Mouse (Mus musculus) ES-E14 (cell line): ENCODE results near the gene Abhd17b. TPM values are rescaled to one million over a fixed set of nuclear protein-coding genes. Genes with fewer than 3 reads are reported as not detected.

ENCODE experiments used
- DNase-seq: peaks from one replicate; pipeline ENCODE4 v3.0.0-alpha.2; 2013; ENCODE audit warnings: low read depth, low spot score
- H3K27ac ChIP-seq: 2 replicates; pipeline ENCODE4 v1.5.1; 2012; ENCODE audit warnings: low read depth, mild to moderate bottlenecking, low read length, moderate library complexity, mixed read lengths; ENCODE audit not compliant: poor library complexity, insufficient read depth, severe bottlenecking
- H3K36me3 ChIP-seq: 2 replicates; pipeline ENCODE4 v1.6.1; 2012; ENCODE audit warnings: mild to moderate bottlenecking, low read length, moderate library complexity, mixed read lengths; ENCODE audit not compliant: control insufficient read depth, poor library complexity, insufficient read depth, severe bottlenecking
- H3K4me1 ChIP-seq, 2 experiments: fragments of 150-350 bp in 1 of 2; sonication (generic) in 1 of 2; 2 replicates each; pipeline ENCODE4 v1.6.1; 2012; ENCODE audit warnings: low read length in 2 of 2, mild to moderate bottlenecking in 1 of 2, mixed read lengths in 1 of 2; ENCODE audit not compliant: control insufficient read depth in 2 of 2, insufficient read depth in 2 of 2, poor library complexity in 1 of 2
- H3K4me3 ChIP-seq, 2 experiments: fragments of 150-350 bp in 1 of 2; sonication (generic) in 1 of 2; 2 replicates each; pipeline ENCODE4 v1.5.1; 2012; ENCODE audit warnings: low read length in 2 of 2, low read depth in 1 of 2, mild to moderate bottlenecking in 1 of 2, mixed read lengths in 1 of 2; ENCODE audit not compliant: insufficient read depth in 1 of 2, poor library complexity in 1 of 2, severe bottlenecking in 1 of 2
- H3K9ac ChIP-seq: 2 replicates; pipeline ENCODE4 v1.6.1; 2012; ENCODE audit warnings: low read depth, mild to moderate bottlenecking, low read length, mixed read lengths; ENCODE audit not compliant: poor library complexity, insufficient read depth, severe bottlenecking
- H3K9me3 ChIP-seq: fragments of 150-350 bp; sonication (generic); 2 replicates; pipeline ENCODE4 v1.6.1; 2012; ENCODE audit warnings: low read depth, mild to moderate bottlenecking, low read length; ENCODE audit not compliant: control insufficient read depth, insufficient read depth
- CHD2 ChIP-seq: IDR thresholded peaks from 2 replicates; pipeline ENCODE4 v1.6.1; 2014; ENCODE audit warnings: mild to moderate bottlenecking, low read depth, low read length, inconsistent platforms
- HCFC1 ChIP-seq: IDR thresholded peaks from 2 replicates; pipeline ENCODE4 v1.6.1; 2012; ENCODE audit warnings: low read length, inconsistent platforms, borderline replicate concordance; ENCODE audit not compliant: insufficient read depth
- MAFK ChIP-seq: IDR thresholded peaks from 2 replicates; pipeline ENCODE4 v1.6.1; 2014; ENCODE audit warnings: mild to moderate bottlenecking, low read depth, low read length, inconsistent platforms; ENCODE audit not compliant: insufficient read depth
- ZC3H11A ChIP-seq: IDR thresholded peaks from 2 replicates; pipeline ENCODE4 v1.6.1; 2012; ENCODE audit warnings: low read depth, mild to moderate bottlenecking, inconsistent platforms, low read length, borderline replicate concordance
- ZNF384 ChIP-seq: IDR thresholded peaks from 2 replicates; pipeline ENCODE4 v1.6.1; 2012; ENCODE audit warnings: low read depth, low read length, inconsistent platforms
- in situ Hi-C, 2 experiments: fragments of 600-800 bp; cut with MboI; formaldehyde crosslinking; loops; one replicate each; pipeline ENCODE4 v1.15.1; 2025; ENCODE audit warnings: low sequenced_read_pairs in 2 of 2, inconsistent platforms in 1 of 2; ENCODE audit not compliant: unreplicated experiment in 2 of 2
- total RNA-seq: library from RNA; depleted of rRNA; stranded (reverse); fragments of 300-350 nt; gene quantifications from 2 replicates; pipeline ENCODE4 v1.2.3, GENCODE M21; 2012

The Abhd17b gene
- total RNA-seq, 1 experiment, result 15.9 TPM

- H3K27ac ChIP-seq, result no peak overlapping the region
- H3K36me3 ChIP-seq, result no peaks in the 10 kb centered on the region
- no peaks in the 10 kb centered on the region for H3K4me1 ChIP-seq
- H3K4me3 ChIP-seq, result no peak overlapping the region
- TF ChIP-seq HCFC1, result no peak
- no peak for TF ChIP-seq CHD2
- TF ChIP-seq MAFK, result no peak
- TF ChIP-seq ZNF384, result no peak
- TF ChIP-seq ZC3H11A, result no peak
- DNase-seq, result no peak
- in situ Hi-C loops, result no loop called here
- no peaks in the 10 kb centered on the region for H3K9me3 ChIP-seq
- H3K9ac ChIP-seq, result no peak overlapping the region
Observed at GRCm38 (mm10) chr19:21611297-21611696, 41.7 kb upstream of the Abhd17b start.

GRCm38 (mm10) chr19:21611725-21612575, 41.0 kb upstream of the Abhd17b start:
- no peak for DNase-seq
- Histone ChIP-seq H3K27ac (no peak overlapping the region), H3K9me3 (no peaks in the 10 kb centered on the region), H3K4me1 (no peaks in the 10 kb centered on the region), H3K9ac (no peak overlapping the region), H3K4me3 (no peak overlapping the region), H3K36me3 (no peaks in the 10 kb centered on the region)
- in situ Hi-C loops, result no loop called here
- TF ChIP-seq HCFC1 (no peak), MAFK (peak; percentile 52; the same call in 1 of the 2 replicates), ZC3H11A (no peak)

GRCm38 (mm10) chr19:21615801-21616200, 37.2 kb upstream of the Abhd17b start:
- in situ Hi-C loops, result no loop called here
- no peaks in the 10 kb centered on the region for H3K4me1 ChIP-seq
- H3K27ac ChIP-seq, result no peak overlapping the region
- no peak for DNase-seq
- TF ChIP-seq MAFK (no peak), ZC3H11A (no peak), ZNF384 (no peak)
- H3K4me3 ChIP-seq, result no peak overlapping the region
- H3K36me3 ChIP-seq, result no peaks in the 10 kb centered on the region
- no peak overlapping the region for H3K9ac ChIP-seq
- no peaks in the 10 kb centered on the region for H3K9me3 ChIP-seq

GRCm38 (mm10) chr19:21623410-21624147, 29.4 kb upstream of the Abhd17b start:
- in situ Hi-C loops, result no loop called here
- peaks cover 0 to 3% of the 10 kb centered on the region in 2 experiments; a peak in 1 of 4 replicates for H3K4me1 ChIP-seq
- no peak overlapping the region for H3K9ac ChIP-seq
- TF ChIP-seq MAFK, result no peak
- TF ChIP-seq HCFC1, result no peak
- no peak for TF ChIP-seq ZNF384
- no peak for TF ChIP-seq ZC3H11A
- no peak for TF ChIP-seq CHD2
- no peaks in the 10 kb centered on the region for H3K9me3 ChIP-seq
- no peaks in the 10 kb centered on the region for H3K36me3 ChIP-seq
- no peak overlapping the region for H3K27ac ChIP-seq
- no peak for DNase-seq
- no peak overlapping the region for H3K4me3 ChIP-seq
